Mouse (Mus musculus): ENCODE data around the gene Sgcd.

DNA sequence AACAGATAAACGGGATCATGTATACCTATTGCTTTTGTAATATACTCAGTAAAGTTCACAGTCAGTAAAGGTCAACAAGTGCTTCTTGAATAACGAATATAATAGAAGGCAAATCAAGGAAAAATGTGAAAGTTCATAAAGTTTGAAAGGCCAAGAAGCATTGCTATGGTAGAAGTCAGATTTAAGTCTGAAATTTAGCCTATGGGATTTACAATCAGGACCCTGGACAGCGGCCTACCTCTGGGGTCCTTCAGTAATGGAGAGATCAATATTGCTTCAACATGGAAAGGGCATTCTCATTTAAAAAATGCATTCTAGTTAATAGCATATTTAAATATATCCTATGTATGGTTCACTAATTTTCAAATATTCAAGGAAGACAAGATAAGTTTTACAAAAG is 24.1 kb upstream of the Sgcd start:
- TF ChIP-seq POLR2A (IDR thresholded peaks at IDR 0.05; ENCODE audit: extremely low read depth, insufficient read depth, low read length), result no peak
- TF ChIP-seq CTCF (IDR thresholded peaks at IDR 0.05; ENCODE audit: extremely low read depth, insufficient read depth, low read length), result no peak

All from cortical plate, adult 2 months (tissue).